Mouse (Mus musculus) intestine, postnatal 0 days (tissue): ENCODE results near the gene Icam1. TPM values are rescaled to one million over a fixed set of nuclear protein-coding genes. Genes with fewer than 3 reads are reported as not detected.
A peak's percentile ranks its signal among the peaks of the same experiment; 100 is the strongest.

ENCODE experiments used
- ATAC-seq: fragments of 200-750 bp; cut with Nextera tagmentation; 2 replicates; pipeline ENCODE4 v1.8.0; 2017; ENCODE audit warnings: mild to moderate bottlenecking, moderate TSS enrichment, moderate library complexity
- H3K27ac ChIP-seq: fragments of 300-500 bp; sonication (generic); 2 replicates; pipeline ENCODE4 v1.5.1; 2014; ENCODE audit warnings: mild to moderate bottlenecking, low read depth, low read length, moderate library complexity
- H3K27me3 ChIP-seq: fragments of 300-500 bp; sonication (generic); replicated peaks from 2 replicates; pipeline ENCODE4 v1.6.1; 2014; ENCODE audit warnings: low read length, mixed read lengths; ENCODE audit not compliant: control insufficient read depth, insufficient read depth
- H3K36me3 ChIP-seq: fragments of 300-500 bp; sonication (generic); 2 replicates; pipeline ENCODE4 v1.6.1; 2014; ENCODE audit warnings: mild to moderate bottlenecking, moderate library complexity; ENCODE audit not compliant: control insufficient read depth, insufficient read depth
- H3K4me1 ChIP-seq: fragments of 300-500 bp; sonication (generic); replicated peaks from 2 replicates; pipeline ENCODE4 v1.6.1; 2014; ENCODE audit warnings: antibody characterized with exemption, low read length, mixed read lengths; ENCODE audit not compliant: control insufficient read depth, insufficient read depth
- H3K4me2 ChIP-seq: fragments of 300-500 bp; sonication (generic); replicated peaks from 2 replicates; pipeline ENCODE4 v1.6.1; 2014; ENCODE audit warnings: low read depth, mild to moderate bottlenecking, moderate library complexity
- H3K4me3 ChIP-seq: fragments of 300-500 bp; sonication (generic); 2 replicates; pipeline ENCODE4 v1.5.1; 2014; ENCODE audit warnings: low read depth, low read length
- H3K9ac ChIP-seq: fragments of 300-500 bp; sonication (generic); 2 replicates; pipeline ENCODE4 v1.6.1; 2014; ENCODE audit warnings: mild to moderate bottlenecking, low read depth, low read length
- H3K9me3 ChIP-seq: fragments of 300-500 bp; sonication (generic); 2 replicates; pipeline ENCODE4 v1.6.1; 2016; ENCODE audit warnings: mixed run types; ENCODE audit not compliant: control insufficient read depth
- CTCF ChIP-seq: sonication (generic); IDR thresholded peaks from 2 replicates; pipeline ENCODE4 v1.5.1; 2016; ENCODE audit warnings: low read depth, mild to moderate bottlenecking, control low read depth, antibody characterized with exemption, moderate library complexity
- WGBS: fragments of 180-500 bp; shearing (Covaris S2); extraction: QIAGEN DNeasy Blood & Tissue Kit; methylation state at CpG from one replicate; pipeline ENCODE4 v1.1.7; 2014; 5-methylcytosine and 5-hydroxymethylcytosine counted together
- polyA plus RNA-seq: library from polyadenylated mRNA; unstranded; fragments of >200 nt; fragmentation: Nextera tagmentation; extraction: Ambion mirVana; gene quantifications from 2 replicates; pipeline ENCODE4 v1.2.1, GENCODE M21; 2015

Gene Icam1
- polyA plus RNA-seq, 1 experiment from 2014 or later: 10.2 TPM

DNA sequence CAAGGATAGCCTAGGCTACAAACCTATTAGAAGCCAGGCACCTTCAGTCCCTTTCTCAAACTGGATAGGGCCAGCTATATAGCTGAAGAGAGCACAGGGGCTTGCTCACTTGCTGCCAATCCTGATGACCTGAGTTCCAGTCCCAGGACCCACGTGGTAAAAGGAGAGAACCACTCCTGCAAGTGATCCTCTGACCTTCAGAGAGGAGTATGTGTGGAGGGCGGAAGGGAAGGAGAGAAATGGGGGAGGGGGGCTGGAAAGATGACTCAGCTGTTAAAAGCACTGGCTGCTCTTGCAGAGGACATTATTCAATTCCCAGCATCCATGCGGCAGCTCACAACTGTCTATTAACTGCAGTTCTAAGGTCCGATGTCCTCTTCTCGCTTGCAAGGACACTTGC, 36.6 kb upstream of the Icam1 start:
- TF ChIP-seq CTCF: no peak
- Histone ChIP-seq H3K4me2 (no peak overlapping the region), H3K27me3 (no peaks in the 10 kb centered on the region), H3K9me3 (no peaks in the 10 kb centered on the region), H3K4me1 (peaks cover 9% of the 10 kb centered on the region; the same call in 1 of the 2 replicates), H3K4me3 (no peak overlapping the region), H3K9ac (no peak overlapping the region), H3K27ac (no peak overlapping the region), H3K36me3 (no peaks in the 10 kb centered on the region)
- no peak for ATAC-seq
- 63% methylated on average over 5 of the region's 5 CpGs for WGBS

DNA sequence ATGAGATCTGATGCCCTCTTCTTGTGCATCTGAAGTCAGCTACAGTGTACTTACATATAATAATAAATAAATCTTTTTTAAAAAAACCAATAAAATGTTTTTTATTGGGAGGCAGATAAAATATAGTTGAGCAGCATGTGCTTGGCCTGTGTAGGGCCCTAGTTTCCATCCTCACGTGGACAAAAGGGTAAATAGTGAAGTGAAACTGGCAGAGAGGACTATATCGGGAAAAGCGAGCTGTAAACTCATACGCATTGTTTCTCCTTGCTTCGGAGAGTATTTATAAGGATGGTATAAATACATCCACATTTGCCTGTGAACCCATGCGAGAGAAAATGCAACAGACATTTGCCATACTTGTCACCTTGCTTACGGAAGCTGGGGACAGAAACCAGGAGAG, 36.0 kb upstream of the Icam1 start:
- ATAC-seq: no peak
- WGBS: 80% methylated on average over 7 of the region's 7 CpGs
- no peak for TF ChIP-seq CTCF

GRCm38 (mm10) chr9:20982171-20982570, 33.6 kb upstream of the Icam1 start:
- no peaks in the 10 kb centered on the region for H3K27me3 ChIP-seq
- H3K9ac ChIP-seq: no peak overlapping the region
- WGBS: 75% methylated on average over 3 of the region's 3 CpGs
- no peaks in the 10 kb centered on the region for H3K36me3 ChIP-seq
- no peaks in the 10 kb centered on the region; the same call in 1 of the 2 replicates for H3K4me1 ChIP-seq
- no peak for ATAC-seq
- no peak overlapping the region for H3K4me2 ChIP-seq
- TF ChIP-seq CTCF: no peak
- no peak overlapping the region for H3K27ac ChIP-seq
- H3K9me3 ChIP-seq: no peaks in the 10 kb centered on the region
- no peak overlapping the region for H3K4me3 ChIP-seq

More for the DNA sequence above, 36.0 kb upstream of the Icam1 start:
- peaks cover 9% of the 10 kb centered on the region; the same call in 1 of the 2 replicates for H3K4me1 ChIP-seq
- no peaks in the 10 kb centered on the region for H3K27me3 ChIP-seq
- H3K4me2 ChIP-seq: no peak overlapping the region
- H3K36me3 ChIP-seq: no peaks in the 10 kb centered on the region
- H3K9ac ChIP-seq: no peak overlapping the region
- no peak overlapping the region for H3K4me3 ChIP-seq
- no peaks in the 10 kb centered on the region for H3K9me3 ChIP-seq
- H3K27ac ChIP-seq: no peak overlapping the region

DNA sequence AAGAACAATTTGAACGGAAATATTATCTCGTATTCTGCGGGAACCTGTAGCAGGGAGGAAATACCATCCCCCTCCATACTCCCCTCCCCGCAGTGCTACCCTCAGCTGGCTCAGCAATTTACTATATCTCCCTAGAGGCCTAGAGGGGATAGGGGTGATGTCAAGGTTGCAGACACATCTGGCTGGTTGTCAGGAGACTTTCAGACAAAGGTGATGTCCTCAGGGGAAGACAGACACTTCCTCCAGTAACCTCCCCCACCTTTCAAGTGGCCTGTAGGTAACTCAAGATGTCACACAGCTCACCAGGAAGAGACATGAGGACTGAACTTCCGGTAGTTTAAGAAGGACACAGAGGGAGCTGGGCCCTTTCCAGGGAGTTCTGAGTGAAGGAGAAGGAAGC, 32.6 kb upstream of the Icam1 start:
- H3K27ac ChIP-seq: no peak overlapping the region
- H3K9ac ChIP-seq: no peak overlapping the region
- 54% methylated on average over 5 of the region's 5 CpGs for WGBS
- no peak for ATAC-seq
- no peaks in the 10 kb centered on the region for H3K9me3 ChIP-seq
- no peak for TF ChIP-seq CTCF
- no peaks in the 10 kb centered on the region; the same call in 1 of the 2 replicates for H3K4me1 ChIP-seq
- no peaks in the 10 kb centered on the region for H3K27me3 ChIP-seq
- no peak overlapping the region for H3K4me2 ChIP-seq
- H3K36me3 ChIP-seq: no peaks in the 10 kb centered on the region
- H3K4me3 ChIP-seq: no peak overlapping the region

GRCm38 (mm10) chr9:20986952-20987686, 28.7 kb upstream of the Icam1 start:
- H3K9me3 ChIP-seq: no peaks in the 10 kb centered on the region
- no peaks in the 10 kb centered on the region for H3K27me3 ChIP-seq
- WGBS: 58% methylated on average over 15 of the region's 15 CpGs
- TF ChIP-seq CTCF: no peak
- no peak overlapping the region for H3K4me2 ChIP-seq
- H3K9ac ChIP-seq: no peak overlapping the region
- no peak overlapping the region for H3K4me3 ChIP-seq
- H3K4me1 ChIP-seq: no peaks in the 10 kb centered on the region; the same call in 1 of the 2 replicates
- ATAC-seq: 0 out of 2 replicates have a peak, but pooled peaks have one; percentile 37
- H3K27ac ChIP-seq: no peak overlapping the region; the same call in 1 of the 2 replicates
- H3K36me3 ChIP-seq: no peaks in the 10 kb centered on the region

DNA sequence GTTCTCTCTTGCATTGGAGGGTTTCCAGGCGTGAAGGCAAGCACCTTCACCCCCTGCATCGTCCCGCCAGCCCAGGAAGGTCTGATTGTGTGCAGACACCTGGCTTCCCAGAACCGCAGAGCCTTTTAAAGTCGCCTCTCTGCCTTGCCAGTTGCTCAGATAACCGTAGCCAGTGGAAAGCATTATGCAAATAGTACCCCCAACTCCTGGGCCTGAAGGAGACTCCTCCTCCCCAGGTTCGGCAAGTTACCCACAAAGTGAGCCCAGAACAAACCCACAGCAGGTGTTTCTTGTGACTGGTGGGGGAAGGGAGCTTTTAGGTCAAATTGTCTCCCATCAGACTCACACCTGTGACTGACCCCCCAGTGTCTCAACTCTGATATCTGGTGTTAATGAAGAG, 27.8 kb upstream of the Icam1 start:
- no peaks in the 10 kb centered on the region; the same call in 1 of the 2 replicates for H3K4me1 ChIP-seq
- no peaks in the 10 kb centered on the region for H3K9me3 ChIP-seq
- WGBS: 37% methylated on average over 7 of the region's 7 CpGs
- no peak overlapping the region for H3K4me2 ChIP-seq
- no peaks in the 10 kb centered on the region for H3K27me3 ChIP-seq
- H3K4me3 ChIP-seq: no peak overlapping the region
- no peak overlapping the region for H3K27ac ChIP-seq
- H3K9ac ChIP-seq: no peak overlapping the region
- TF ChIP-seq CTCF: no peak
- ATAC-seq: no peak
- no peaks in the 10 kb centered on the region for H3K36me3 ChIP-seq
